Mouse (Mus musculus) liver, adult 2 months (tissue): Measurements from ENCODE around the gene Zfp326. TPM values are rescaled to one million over a fixed set of nuclear protein-coding genes. Genes with fewer than 3 reads are reported as not detected.

Experiments used
- DNase-seq: peaks from one replicate; pipeline ENCODE4 v3.0.0-alpha.2; 2011; ENCODE audit warnings: low read depth, low spot score; ENCODE audit errors: extremely low read depth
- H3K27ac ChIP-seq: fragments of 200-500 bp; replicated peaks from 2 replicates; pipeline ENCODE4 v1.5.1; 2012; ENCODE audit warnings: low read depth, mild to moderate bottlenecking, control low read depth, inconsistent platforms, low read length; ENCODE audit not compliant: insufficient read depth
- H3K27me3 ChIP-seq: fragments of 200-500 bp; 2 replicates; pipeline ENCODE4 v1.6.1; 2012; ENCODE audit warnings: mild to moderate bottlenecking, moderate library complexity, low read length, inconsistent platforms; ENCODE audit not compliant: control insufficient read depth, insufficient read depth
- H3K36me3 ChIP-seq: fragments of 200-500 bp; 2 replicates; pipeline ENCODE4 v1.6.1; 2012; ENCODE audit warnings: low read length, inconsistent platforms; ENCODE audit not compliant: control insufficient read depth, insufficient read depth
- H3K4me1 ChIP-seq: fragments of 200-500 bp; 2 replicates; pipeline ENCODE4 v1.6.1; 2011; ENCODE audit warnings: low read length; ENCODE audit not compliant: control insufficient read depth, insufficient read depth
- H3K4me3 ChIP-seq: fragments of 200-500 bp; 2 replicates; pipeline ENCODE4 v1.5.1; 2011; ENCODE audit warnings: low read depth, mild to moderate bottlenecking, control low read depth, low read length, moderate library complexity; ENCODE audit not compliant: insufficient read depth
- H3K79me2 ChIP-seq: fragments of 200-500 bp; 2 replicates; pipeline ENCODE4 v1.6.1; 2012; ENCODE audit warnings: inconsistent platforms, mild to moderate bottlenecking, low read length, moderate library complexity; ENCODE audit not compliant: control insufficient read depth, insufficient read depth
- H3K9ac ChIP-seq: fragments of 200-500 bp; 2 replicates; pipeline ENCODE4 v1.6.1; 2012; ENCODE audit warnings: low read depth, mild to moderate bottlenecking, control low read depth, inconsistent platforms, low read length
- CTCF ChIP-seq: fragments of 200-500 bp; IDR thresholded peaks from 2 replicates; pipeline ENCODE4 v1.5.1; 2011; ENCODE audit warnings: low read depth, low read length, control low read depth
- POLR2A ChIP-seq: fragments of 200-500 bp; IDR thresholded peaks from 2 replicates; pipeline ENCODE4 v1.6.1; 2011; ENCODE audit warnings: low read length, control low read depth; ENCODE audit not compliant: insufficient read depth; ENCODE audit errors: extremely low read depth
- WGBS: fragments of 180-500 bp; shearing (Covaris S2); methylation state at CpG from one replicate; pipeline ENCODE4 v1.1.7; 2018; 5-methylcytosine and 5-hydroxymethylcytosine counted together
- polyA plus RNA-seq: library from polyadenylated mRNA; depleted of rRNA; stranded (reverse); fragments of >200 nt; gene quantifications from 2 replicates; pipeline ENCODE4 v1.2.3, GENCODE M21; 2012; rRNA removed
- total RNA-seq: library from RNA; depleted of rRNA; stranded (reverse); fragments of >200 nt; gene quantifications from 2 replicates; pipeline ENCODE4 v1.2.3, GENCODE M21; 2014; rRNA removed

Gene Zfp326
- total and polyA plus RNA-seq, 2 experiments = 4.9 to 7.8 TPM

DNA sequence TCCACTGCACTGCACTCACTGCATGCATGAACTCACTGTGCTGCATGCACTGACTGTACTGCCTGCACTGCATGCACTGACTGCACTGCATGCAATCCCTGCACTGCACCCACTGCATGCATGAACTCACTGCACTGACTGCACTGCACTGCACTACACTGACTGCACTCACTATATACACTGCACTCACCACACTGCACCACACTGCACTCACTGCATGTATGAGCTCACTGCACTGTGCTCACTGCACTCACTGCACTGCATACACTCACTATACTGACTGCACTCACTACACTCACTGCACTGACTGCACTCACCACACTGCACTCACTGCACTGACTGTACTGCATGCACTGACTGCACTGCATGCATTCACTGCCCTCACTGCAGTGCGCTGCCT is 56.0 kb downstream of the Zfp326 start:
- H3K4me3 ChIP-seq = no peak overlapping the region
- no peak for TF ChIP-seq POLR2A
- no peak for TF ChIP-seq CTCF
- no peak overlapping the region for H3K27ac ChIP-seq
- no peak for DNase-seq
- no peak overlapping the region for H3K9ac ChIP-seq
- no peaks in the 10 kb centered on the region for H3K36me3 ChIP-seq
- H3K27me3 ChIP-seq = no peaks in the 10 kb centered on the region
- no peaks in the 10 kb centered on the region for H3K4me1 ChIP-seq
- H3K79me2 ChIP-seq = no peaks in the 10 kb centered on the region
- 98% methylated on average over 1 of the region's 1 CpGs for WGBS

DNA sequence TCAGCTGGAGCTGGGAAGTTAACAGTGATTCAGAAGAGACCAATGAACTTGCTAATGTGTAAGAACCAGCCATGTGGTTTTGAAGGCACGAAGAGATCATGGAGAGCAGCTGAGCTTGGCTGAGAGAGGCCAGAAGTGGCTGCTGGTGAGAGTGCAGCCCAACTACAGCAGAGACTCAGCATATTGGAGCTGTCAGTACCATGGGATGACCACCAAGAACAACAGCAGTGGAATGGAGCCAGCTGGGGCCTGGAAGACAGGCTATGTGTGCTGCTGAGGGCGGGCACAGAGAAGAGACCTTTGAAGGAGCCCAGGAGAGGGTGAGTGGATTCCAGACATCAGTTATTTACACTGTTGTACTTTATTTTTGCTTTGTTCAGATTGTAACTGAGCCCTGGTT is 65.6 kb downstream of the Zfp326 start:
- no peak overlapping the region for H3K9ac ChIP-seq
- WGBS = 81% methylated on average over 2 of the region's 2 CpGs
- no peaks in the 10 kb centered on the region for H3K4me1 ChIP-seq
- TF ChIP-seq POLR2A = no peak
- no peak for TF ChIP-seq CTCF
- no peaks in the 10 kb centered on the region for H3K27me3 ChIP-seq
- no peak overlapping the region for H3K27ac ChIP-seq
- no peaks in the 10 kb centered on the region for H3K79me2 ChIP-seq
- no peak overlapping the region for H3K4me3 ChIP-seq
- DNase-seq = no peak
- no peaks in the 10 kb centered on the region for H3K36me3 ChIP-seq

Other genes starting within 250 kb of the Zfp326 start
- gene Lrrc8d, start 176.6 kb upstream of the Zfp326 start, total RNA-seq = 11.6 and 13.8 TPM in 2 replicates
- gene Lrrc8d, start 176.6 kb upstream of the Zfp326 start, polyA plus RNA-seq = 7.0 and 7.9 TPM in 2 replicates